Mouse (Mus musculus): ENCODE results near the gene Prkn. TPM values are rescaled to one million over a fixed set of nuclear protein-coding genes. Genes with fewer than 3 reads are reported as not detected.

The Prkn gene
- polyA plus RNA-seq, 1 experiment from 2014 or later, result 1.5 TPM

- WGBS, result 98% methylated on average over 7 of the region's 7 CpGs
- Histone ChIP-seq H3K36me3 (ENCODE audit: control insufficient read depth, insufficient read depth, low read length) (no peaks in the 10 kb centered on the region), H3K9ac (ENCODE audit: low read length) (no peak overlapping the region), H3K4me1 (replicated peaks; ENCODE audit: control insufficient read depth, insufficient read depth, low read length) (no peaks in the 10 kb centered on the region), H3K9me3 (ENCODE audit: control insufficient read depth, low read length) (no peaks in the 10 kb centered on the region), H3K4me2 (ENCODE audit: low read depth, low read length, severe bottlenecking) (no peak overlapping the region), H3K27ac (ENCODE audit: low read depth, low read length) (no peak overlapping the region), H3K27me3 (ENCODE audit: control insufficient read depth, insufficient read depth, low read length) (no peaks in the 10 kb centered on the region), H3K4me3 (ENCODE audit: low read depth, low read length) (no peak overlapping the region)
- DNase-seq (ENCODE audit: low spot score) (no peak), ATAC-seq (replicated peaks; ENCODE audit: low FRiP score) (no peak)
Observed at GRCm38 (mm10) chr17:12063533-12063932, 1223.3 kb downstream of the Prkn start.

- Histone ChIP-seq H3K9me3 (ENCODE audit: control insufficient read depth, low read length) (no peaks in the 10 kb centered on the region), H3K4me2 (ENCODE audit: low read depth, low read length, severe bottlenecking) (no peak overlapping the region), H3K4me1 (replicated peaks; ENCODE audit: control insufficient read depth, insufficient read depth, low read length) (no peaks in the 10 kb centered on the region), H3K27ac (ENCODE audit: low read depth, low read length) (no peak overlapping the region), H3K9ac (ENCODE audit: low read length) (no peak overlapping the region), H3K4me3 (ENCODE audit: low read depth, low read length) (no peak overlapping the region), H3K36me3 (ENCODE audit: control insufficient read depth, insufficient read depth, low read length) (no peaks in the 10 kb centered on the region), H3K27me3 (ENCODE audit: control insufficient read depth, insufficient read depth, low read length) (no peaks in the 10 kb centered on the region)
- DNase-seq (ENCODE audit: low spot score), result no peak
- 82% methylated on average over 10 of the region's 10 CpGs for WGBS
- ATAC-seq (replicated peaks; ENCODE audit: low FRiP score), result no peak
Observed at GRCm38 (mm10) chr17:12066054-12066453, 1225.9 kb downstream of the Prkn start.

- Histone ChIP-seq H3K27ac (ENCODE audit: low read depth, low read length) (no peak overlapping the region), H3K9me3 (ENCODE audit: control insufficient read depth, low read length) (no peaks in the 10 kb centered on the region), H3K9ac (ENCODE audit: low read length) (no peak overlapping the region), H3K4me2 (ENCODE audit: low read depth, low read length, severe bottlenecking) (no peak overlapping the region), H3K27me3 (ENCODE audit: control insufficient read depth, insufficient read depth, low read length) (no peaks in the 10 kb centered on the region), H3K4me3 (ENCODE audit: low read depth, low read length) (no peak overlapping the region), H3K36me3 (ENCODE audit: control insufficient read depth, insufficient read depth, low read length) (no peaks in the 10 kb centered on the region), H3K4me1 (replicated peaks; ENCODE audit: control insufficient read depth, insufficient read depth, low read length) (no peaks in the 10 kb centered on the region)
- DNase-seq (ENCODE audit: low spot score) (no peak), ATAC-seq (replicated peaks; ENCODE audit: low FRiP score) (no peak)
- WGBS, result 21% methylated on average over 2 of the region's 2 CpGs
Observed at GRCm38 (mm10) chr17:12076816-12077215, 1236.6 kb downstream of the Prkn start.

DNA sequence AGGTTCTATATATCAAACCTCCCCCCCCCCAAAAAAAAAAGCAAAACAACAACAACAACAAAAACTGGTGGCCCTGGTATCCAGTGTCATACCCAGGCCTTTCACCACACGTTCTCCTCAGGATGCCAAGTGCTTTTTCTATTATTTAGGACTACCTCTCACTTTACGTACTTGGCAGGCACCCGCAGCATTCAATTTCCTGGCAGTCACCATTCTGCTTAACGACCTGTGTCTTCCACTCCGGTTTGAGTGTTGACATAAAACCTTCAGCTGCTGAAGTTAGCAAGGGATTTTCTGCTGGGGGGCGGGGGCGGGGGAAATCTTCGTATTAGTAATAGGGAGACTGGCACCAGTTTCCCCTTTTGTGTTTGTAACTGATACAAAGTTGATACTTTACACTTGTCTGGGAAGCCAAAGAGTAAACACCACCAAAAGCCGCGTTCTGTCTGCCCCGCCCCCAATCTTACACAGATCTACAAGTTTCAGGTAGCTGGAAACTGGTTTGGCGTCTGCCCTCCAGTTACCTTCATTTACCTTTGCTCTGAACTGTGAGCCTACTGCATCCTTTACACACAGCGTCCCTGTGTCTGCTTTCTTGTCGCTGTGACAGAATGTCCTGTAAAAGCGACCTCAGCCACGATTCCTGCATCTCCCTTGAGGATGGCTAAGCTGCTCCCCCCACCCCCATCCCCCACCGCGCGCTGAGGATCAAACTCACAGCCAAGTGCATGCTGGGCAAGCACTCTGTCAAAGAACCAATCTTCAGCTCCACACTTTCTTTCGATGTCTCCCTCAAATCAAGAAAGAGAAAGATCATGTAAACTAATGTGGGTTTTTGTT, 1240.7 kb downstream of the Prkn start:
- no peaks in the 10 kb centered on the region for H3K4me1 ChIP-seq (replicated peaks; ENCODE audit: control insufficient read depth, insufficient read depth, low read length)
- H3K9ac ChIP-seq (ENCODE audit: low read length), result no peak overlapping the region
- no peak overlapping the region for H3K27ac ChIP-seq (ENCODE audit: low read depth, low read length)
- whole genome bisulfite sequencing, result 53% methylated on average over 20 of the region's 20 CpGs
- ATAC-seq (replicated peaks; ENCODE audit: low FRiP score), result no peak
- no peaks in the 10 kb centered on the region for H3K27me3 ChIP-seq (ENCODE audit: control insufficient read depth, insufficient read depth, low read length)
- no peaks in the 10 kb centered on the region for H3K36me3 ChIP-seq (ENCODE audit: control insufficient read depth, insufficient read depth, low read length)
- no peak overlapping the region for H3K4me3 ChIP-seq (ENCODE audit: low read depth, low read length)
- H3K4me2 ChIP-seq (ENCODE audit: low read depth, low read length, severe bottlenecking), result no peak overlapping the region
- no peak for DNase-seq (ENCODE audit: low spot score)
- no peaks in the 10 kb centered on the region for H3K9me3 ChIP-seq (ENCODE audit: control insufficient read depth, low read length)

DNA sequence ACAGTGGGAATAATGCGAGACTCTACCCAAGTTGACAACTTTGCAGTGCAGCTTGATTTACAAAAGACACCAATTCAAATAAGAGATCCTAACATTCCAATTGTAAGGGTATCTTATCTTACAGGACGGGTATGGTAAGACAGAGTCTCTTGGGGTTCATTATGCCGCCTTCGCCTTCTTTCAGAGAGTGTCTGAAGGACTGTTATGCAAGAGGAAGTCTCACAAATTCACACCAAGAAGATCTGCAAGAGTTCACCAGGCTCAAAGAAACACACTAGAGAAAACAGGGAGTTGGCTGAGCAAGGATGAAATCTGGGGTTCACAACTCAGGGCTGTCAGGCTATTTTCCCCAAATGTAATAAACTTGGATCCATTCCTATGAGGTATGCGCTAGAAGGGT, 1242.0 kb downstream of the Prkn start:
- 93% methylated on average over 5 of the region's 5 CpGs for WGBS
- Histone ChIP-seq H3K9me3 (ENCODE audit: control insufficient read depth, low read length) (no peaks in the 10 kb centered on the region), H3K4me1 (replicated peaks; ENCODE audit: control insufficient read depth, insufficient read depth, low read length) (no peaks in the 10 kb centered on the region), H3K36me3 (ENCODE audit: control insufficient read depth, insufficient read depth, low read length) (no peaks in the 10 kb centered on the region), H3K4me3 (ENCODE audit: low read depth, low read length) (no peak overlapping the region), H3K4me2 (ENCODE audit: low read depth, low read length, severe bottlenecking) (no peak overlapping the region), H3K27me3 (ENCODE audit: control insufficient read depth, insufficient read depth, low read length) (no peaks in the 10 kb centered on the region), H3K27ac (ENCODE audit: low read depth, low read length) (no peak overlapping the region), H3K9ac (ENCODE audit: low read length) (no peak overlapping the region)
- no peak for DNase-seq (ENCODE audit: low spot score)
- ATAC-seq (replicated peaks; ENCODE audit: low FRiP score), result no peak

DNA sequence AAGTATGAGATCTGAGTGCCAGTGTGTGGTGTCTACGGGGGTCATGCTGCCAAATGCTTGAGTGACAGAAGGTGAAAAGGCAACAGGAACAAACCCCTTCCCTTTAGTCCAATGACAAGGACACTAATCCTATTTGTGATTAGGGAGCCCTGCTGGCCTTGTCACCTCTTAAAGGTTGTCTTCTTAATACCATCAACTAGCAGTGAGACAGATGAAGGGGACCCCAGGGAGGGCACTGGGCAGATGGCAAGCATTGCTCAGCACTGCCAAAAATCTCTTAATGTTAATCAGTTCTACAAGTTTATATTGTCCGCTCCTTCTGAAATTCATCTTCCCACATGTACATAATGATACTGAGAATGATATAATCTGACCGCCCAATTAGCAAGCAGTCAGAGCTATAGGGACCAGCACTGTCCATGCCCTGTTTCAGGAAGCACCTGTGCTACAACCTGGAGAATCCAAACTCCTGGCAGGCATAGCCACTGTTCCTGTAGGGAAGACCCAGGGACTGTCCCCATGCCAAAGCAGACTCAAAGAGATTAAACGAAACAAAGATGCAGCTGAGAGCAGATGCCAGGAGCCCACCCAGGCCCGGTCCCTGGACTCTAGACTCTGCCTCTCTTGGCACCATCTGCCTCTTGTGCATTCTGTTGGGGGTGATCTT, 1250.2 kb downstream of the Prkn start:
- Histone ChIP-seq H3K9ac (ENCODE audit: low read length) (no peak overlapping the region), H3K36me3 (ENCODE audit: control insufficient read depth, insufficient read depth, low read length) (no peaks in the 10 kb centered on the region), H3K27me3 (ENCODE audit: control insufficient read depth, insufficient read depth, low read length) (no peaks in the 10 kb centered on the region), H3K4me3 (ENCODE audit: low read depth, low read length) (no peak overlapping the region), H3K27ac (ENCODE audit: low read depth, low read length) (no peak overlapping the region), H3K9me3 (ENCODE audit: control insufficient read depth, low read length) (no peaks in the 10 kb centered on the region), H3K4me2 (ENCODE audit: low read depth, low read length, severe bottlenecking) (no peak overlapping the region), H3K4me1 (replicated peaks; ENCODE audit: control insufficient read depth, insufficient read depth, low read length) (no peaks in the 10 kb centered on the region)
- 69% methylated on average over 5 of the region's 5 CpGs for WGBS
- DNase-seq (ENCODE audit: low spot score) (no peak), ATAC-seq (replicated peaks; ENCODE audit: low FRiP score) (no peak)

DNA sequence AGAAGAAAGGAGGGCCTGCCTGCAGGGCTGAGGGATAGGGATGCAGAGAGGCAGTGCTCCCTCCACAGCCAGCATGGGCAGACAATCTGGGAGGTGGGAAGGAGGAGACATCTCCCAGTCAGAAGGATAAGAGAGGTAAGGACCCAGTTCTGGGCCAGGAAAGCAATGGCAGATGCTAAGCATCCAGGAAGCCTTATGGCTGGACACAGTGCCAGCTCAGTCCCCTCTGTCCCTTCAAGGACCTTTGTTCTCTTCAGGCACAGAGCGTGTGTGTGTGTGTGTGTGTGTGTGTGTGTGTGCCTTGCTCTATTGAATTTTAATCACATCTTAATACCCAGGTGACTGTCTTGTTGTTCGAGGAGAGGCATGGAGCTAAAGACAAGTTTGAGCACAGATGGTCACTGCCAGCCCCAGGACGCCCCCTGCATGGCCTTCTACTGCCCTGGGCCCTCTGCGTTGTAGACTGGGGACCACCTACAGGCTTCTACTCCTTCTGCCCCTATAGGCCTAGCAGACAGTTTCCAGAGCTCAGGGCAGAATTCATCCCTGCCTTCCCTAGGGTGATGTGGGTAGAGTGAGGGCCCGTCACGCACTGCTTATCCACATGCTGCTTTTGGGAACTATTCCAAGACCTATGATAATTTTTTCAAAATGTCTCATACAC, 1252.8 kb downstream of the Prkn start:
- no peak overlapping the region for H3K4me2 ChIP-seq (ENCODE audit: low read depth, low read length, severe bottlenecking)
- no peak for DNase-seq (ENCODE audit: low spot score)

GRCm38 (mm10) chr17:12094016-12094415, 1253.8 kb downstream of the Prkn start:
- Histone ChIP-seq H3K9ac (ENCODE audit: low read length) (no peak overlapping the region), H3K4me2 (ENCODE audit: low read depth, low read length, severe bottlenecking) (no peak overlapping the region), H3K9me3 (ENCODE audit: control insufficient read depth, low read length) (no peaks in the 10 kb centered on the region), H3K4me3 (ENCODE audit: low read depth, low read length) (no peak overlapping the region), H3K4me1 (replicated peaks; ENCODE audit: control insufficient read depth, insufficient read depth, low read length) (no peaks in the 10 kb centered on the region), H3K27me3 (ENCODE audit: control insufficient read depth, insufficient read depth, low read length) (no peaks in the 10 kb centered on the region), H3K36me3 (ENCODE audit: control insufficient read depth, insufficient read depth, low read length) (no peaks in the 10 kb centered on the region), H3K27ac (ENCODE audit: low read depth, low read length) (no peak overlapping the region)
- DNase-seq (ENCODE audit: low spot score) (no peak), ATAC-seq (replicated peaks; ENCODE audit: low FRiP score) (no peak)
- WGBS, result 96% methylated on average over 1 of the region's 1 CpGs

More for the DNA sequence above, 1252.8 kb downstream of the Prkn start:
- H3K36me3 ChIP-seq (ENCODE audit: control insufficient read depth, insufficient read depth, low read length), result no peaks in the 10 kb centered on the region
- H3K9ac ChIP-seq (ENCODE audit: low read length), result no peak overlapping the region
- no peaks in the 10 kb centered on the region for H3K4me1 ChIP-seq (replicated peaks; ENCODE audit: control insufficient read depth, insufficient read depth, low read length)
- 86% methylated on average over 6 of the region's 6 CpGs for whole genome bisulfite sequencing
- ATAC-seq (replicated peaks; ENCODE audit: low FRiP score), result no peak
- no peaks in the 10 kb centered on the region for H3K27me3 ChIP-seq (ENCODE audit: control insufficient read depth, insufficient read depth, low read length)
- H3K9me3 ChIP-seq (ENCODE audit: control insufficient read depth, low read length), result no peaks in the 10 kb centered on the region
- H3K4me3 ChIP-seq (ENCODE audit: low read depth, low read length), result no peak overlapping the region
- H3K27ac ChIP-seq (ENCODE audit: low read depth, low read length), result no peak overlapping the region
